Mouse (Mus musculus) MEL (cell line): ENCODE measurements around the gene Pkhd1. TPM values are rescaled to one million over a fixed set of nuclear protein-coding genes. Genes with fewer than 3 reads are reported as not detected.

Experiments used
- DNase-seq: peaks from one replicate; pipeline ENCODE4 v3.0.0; 2011; ENCODE audit warnings: low read depth, low spot score
- H3K27ac ChIP-seq: 2 replicates; pipeline ENCODE4 v1.5.1; 2012; ENCODE audit warnings: low read depth, mild to moderate bottlenecking, control low read depth, low read length, moderate library complexity; ENCODE audit not compliant: control insufficient read depth
- H3K27me3 ChIP-seq, 2 experiments: fragments of 150-350 bp in 1 of 2; sonication (generic) in 1 of 2; 2 replicates each; pipeline ENCODE4 v1.6.1; 2012; ENCODE audit warnings: low read length in 2 of 2, mild to moderate bottlenecking in 2 of 2, improper control_type of control experiment in 1 of 2, moderate library complexity in 1 of 2; ENCODE audit not compliant: insufficient read depth in 2 of 2, control insufficient read depth in 1 of 2
- H3K36me3 ChIP-seq, 2 experiments: 2 replicates each; pipeline ENCODE4 v1.6.1; 2012 to 2014; ENCODE audit warnings: low read length in 2 of 2, improper control_type of control experiment in 1 of 2, inconsistent platforms in 1 of 2, mild to moderate bottlenecking in 1 of 2; ENCODE audit not compliant: insufficient read depth in 2 of 2, control insufficient read depth in 1 of 2
- H3K4me1 ChIP-seq, 2 experiments: fragments of 150-350 bp in 1 of 2; sonication (generic) in 1 of 2; 2 replicates each; pipeline ENCODE4 v1.6.1; 2012; ENCODE audit warnings: low read length in 2 of 2, improper control_type of control experiment in 1 of 2, mild to moderate bottlenecking in 1 of 2; ENCODE audit not compliant: insufficient read depth in 2 of 2, control insufficient read depth in 1 of 2
- H3K4me3 ChIP-seq, 2 experiments: fragments of 150-350 bp in 1 of 2; sonication (generic) in 1 of 2; 2 replicates each; pipeline ENCODE4 v1.5.1; 2012; ENCODE audit warnings: low read depth in 2 of 2, low read length in 2 of 2, mild to moderate bottlenecking in 2 of 2, moderate library complexity in 2 of 2, control low read depth in 1 of 2, improper control_type of control experiment in 1 of 2; ENCODE audit not compliant: control insufficient read depth in 1 of 2, insufficient read depth in 1 of 2
- H3K79me2 ChIP-seq: 2 replicates; pipeline ENCODE4 v1.6.1; 2012; ENCODE audit warnings: mild to moderate bottlenecking, low read length, moderate library complexity; ENCODE audit not compliant: control insufficient read depth, poor library complexity, insufficient read depth
- H3K9ac ChIP-seq: 2 replicates; pipeline ENCODE4 v1.6.1; 2012; ENCODE audit warnings: low read depth, mild to moderate bottlenecking, control low read depth, low read length, moderate library complexity; ENCODE audit not compliant: control insufficient read depth, poor library complexity, severe bottlenecking
- H3K9me3 ChIP-seq: fragments of 150-350 bp; sonication (generic); replicated peaks from 2 replicates; pipeline ENCODE4 v1.6.1; 2012; ENCODE audit warnings: mild to moderate bottlenecking, low read length, improper control_type of control experiment, moderate library complexity; ENCODE audit not compliant: insufficient read depth
- BHLHE40 ChIP-seq: IDR thresholded peaks from 2 replicates; pipeline ENCODE4 v1.6.1; 2012; ENCODE audit warnings: low read depth, mild to moderate bottlenecking, inconsistent platforms, low read length, improper control_type of control experiment, borderline replicate concordance
- CHD1 ChIP-seq: IDR thresholded peaks from 2 replicates; pipeline ENCODE4 v1.6.1; 2012; ENCODE audit warnings: low read depth, mild to moderate bottlenecking, inconsistent platforms, low read length, improper control_type of control experiment
- CHD2 ChIP-seq: IDR thresholded peaks from 2 replicates; pipeline ENCODE4 v1.6.1; 2011; ENCODE audit warnings: low read length, improper control_type of control experiment
- E2F4 ChIP-seq: IDR thresholded peaks from 2 replicates; pipeline ENCODE4 v1.6.1; 2011; ENCODE audit warnings: low read depth, low read length, improper control_type of control experiment, borderline replicate concordance
- ELF1 ChIP-seq: IDR thresholded peaks from 2 replicates; pipeline ENCODE4 v1.6.1; 2014; ENCODE audit warnings: low read depth, mild to moderate bottlenecking, inconsistent platforms, low read length, improper control_type of control experiment, moderate library complexity
- EP300 ChIP-seq, 2 experiments: IDR thresholded peaks; 2 replicates each; pipeline ENCODE4 v1.6.1; 2011; ENCODE audit warnings: improper control_type of control experiment in 2 of 2, low read length in 2 of 2, low read depth in 1 of 2, mild to moderate bottlenecking in 1 of 2
- ETS1 ChIP-seq: IDR thresholded peaks from 2 replicates; pipeline ENCODE4 v1.6.1; 2012; ENCODE audit warnings: low read depth, mild to moderate bottlenecking, inconsistent platforms, low read length, improper control_type of control experiment, moderate library complexity
- GABPA ChIP-seq: IDR thresholded peaks from 2 replicates; pipeline ENCODE4 v1.6.1; 2012; ENCODE audit warnings: low read depth, mild to moderate bottlenecking, inconsistent platforms, low read length, improper control_type of control experiment, moderate library complexity
- GATA1 ChIP-seq: IDR thresholded peaks from 2 replicates; pipeline ENCODE4 v1.6.1; 2011; ENCODE audit warnings: low read depth, low read length, improper control_type of control experiment
- KAT2A ChIP-seq: conservative IDR thresholded peaks from 2 replicates; pipeline ENCODE4 v1.6.1; 2012; ENCODE audit warnings: low read depth, low read length, improper control_type of control experiment, inconsistent platforms
- MAX ChIP-seq: IDR thresholded peaks from 2 replicates; pipeline ENCODE4 v1.6.1; 2011; ENCODE audit warnings: low read length, improper control_type of control experiment
- MAZ ChIP-seq: IDR thresholded peaks from 2 replicates; pipeline ENCODE4 v1.6.1; 2012; ENCODE audit warnings: low read depth, mild to moderate bottlenecking, inconsistent platforms, low read length, improper control_type of control experiment
- MXI1 ChIP-seq: IDR thresholded peaks from 2 replicates; pipeline ENCODE4 v1.6.1; 2011; ENCODE audit warnings: mild to moderate bottlenecking, low read depth, low read length, improper control_type of control experiment
- MYB ChIP-seq: IDR thresholded peaks from 2 replicates; pipeline ENCODE4 v1.6.1; 2011; ENCODE audit warnings: mild to moderate bottlenecking, low read depth, low read length, improper control_type of control experiment
- MYC ChIP-seq: IDR thresholded peaks from 2 replicates; pipeline ENCODE4 v1.6.1; 2011; ENCODE audit warnings: low read depth, mild to moderate bottlenecking, low read length, improper control_type of control experiment, moderate library complexity
- POLR2AphosphoS2 ChIP-seq: IDR thresholded peaks from 2 replicates; pipeline ENCODE4 v1.6.1; 2011; ENCODE audit warnings: low read length, improper control_type of control experiment
- RCOR1 ChIP-seq: IDR thresholded peaks from 2 replicates; pipeline ENCODE4 v1.6.1; 2012; ENCODE audit warnings: low read depth, mild to moderate bottlenecking, inconsistent platforms, low read length, improper control_type of control experiment
- TAL1 ChIP-seq: IDR thresholded peaks from 2 replicates; pipeline ENCODE4 v1.6.1; 2012; ENCODE audit warnings: mild to moderate bottlenecking, inconsistent platforms, low read length, moderate library complexity, mixed read lengths
- TBP ChIP-seq: IDR thresholded peaks from 2 replicates; pipeline ENCODE4 v1.8.0; 2011; ENCODE audit warnings: low read depth, low read length, improper control_type of control experiment
- TCF12 ChIP-seq: IDR thresholded peaks from 2 replicates; pipeline ENCODE4 v1.6.1; 2014; ENCODE audit warnings: low read depth, mild to moderate bottlenecking, inconsistent platforms, low read length, improper control_type of control experiment, moderate library complexity
- USF2 ChIP-seq, 2 experiments: IDR thresholded peaks; 2 replicates each; pipeline ENCODE4 v1.6.1; 2011 to 2012; ENCODE audit warnings: improper control_type of control experiment in 2 of 2, low read length in 2 of 2, borderline replicate concordance in 1 of 2, inconsistent platforms in 1 of 2, low read depth in 1 of 2, mild to moderate bottlenecking in 1 of 2; ENCODE audit not compliant: insufficient read depth in 1 of 2
- ZC3H11A ChIP-seq: IDR thresholded peaks from 2 replicates; pipeline ENCODE4 v1.6.1; 2012; ENCODE audit warnings: low read depth, mild to moderate bottlenecking, inconsistent platforms, low read length, improper control_type of control experiment
- polyA plus RNA-seq, 2 experiments: library from polyadenylated mRNA; stranded (reverse) in 1 of 2; unstranded in 1 of 2; fragments of >175 nt in 1 of 2; fragments of >200 nt in 1 of 2; gene quantifications; 2 replicates each; pipeline versions ENCODE4 v1.2.1 to v1.2.4; 2012; ENCODE audit warnings: low replicate concordance in 2 of 2, low read depth in 1 of 2; ENCODE audit not compliant: insufficient read length in 2 of 2, insufficient read depth in 1 of 2, missing spikeins in 1 of 2
- total RNA-seq: library from RNA; depleted of rRNA; stranded (reverse); fragments of 300-350 nt; gene quantifications from 2 replicates; pipeline ENCODE4 v1.2.3, GENCODE M21; 2012

Pkhd1 gene
- total and polyA plus RNA-seq, 3 experiments = not detected

- no peaks in the 10 kb centered on the region for H3K27me3 ChIP-seq
- no peaks in the 10 kb centered on the region for H3K79me2 ChIP-seq
- H3K9ac ChIP-seq = no peak overlapping the region
- DNase-seq = no peak
- no peak for TF ChIP-seq POLR2AphosphoS2
- TF ChIP-seq MAZ = no peak
- no peak for TF ChIP-seq TCF12
- TF ChIP-seq MAX = no peak
- no peak for TF ChIP-seq CHD1
- no peak for TF ChIP-seq ZC3H11A
- TF ChIP-seq RCOR1 = no peak
- TF ChIP-seq CHD2 = no peak
- TF ChIP-seq KAT2A = no peak
- no peak for TF ChIP-seq MXI1
- no peak for TF ChIP-seq USF2 (IDR thresholded peaks at IDR 0.05; ENCODE audit: borderline replicate concordance in 1 of 2, insufficient read depth in 1 of 2, low read depth in 1 of 2, low read length in 2 of 2)
- TF ChIP-seq ETS1 = no peak
- no peak for TF ChIP-seq E2F4
- no peak for TF ChIP-seq TBP
- no peak for TF ChIP-seq ELF1
- TF ChIP-seq EP300 (IDR thresholded peaks at IDR 0.05; ENCODE audit: low read depth in 1 of 2, low read length in 2 of 2) = no peak
- no peak for TF ChIP-seq TAL1
- TF ChIP-seq GATA1 = no peak
- no peak for TF ChIP-seq GABPA
- H3K4me1 ChIP-seq = no peaks in the 10 kb centered on the region
- H3K27ac ChIP-seq = no peak overlapping the region
- H3K36me3 ChIP-seq = no peaks in the 10 kb centered on the region
- no peak overlapping the region for H3K4me3 ChIP-seq
- H3K9me3 ChIP-seq = no peaks in the 10 kb centered on the region
Measured at GRCm38 (mm10) chr1:20069733-20070132, 548.1 kb downstream of the Pkhd1 start.

GRCm38 (mm10) chr1:20058245-20058644 lies 559.6 kb downstream of the Pkhd1 start:
- H3K9me3 ChIP-seq = no peaks in the 10 kb centered on the region
- no peak for DNase-seq
- no peak overlapping the region for H3K4me3 ChIP-seq
- no peaks in the 10 kb centered on the region for H3K36me3 ChIP-seq
- no peak overlapping the region for H3K27ac ChIP-seq
- H3K9ac ChIP-seq = no peak overlapping the region
- no peaks in the 10 kb centered on the region for H3K79me2 ChIP-seq
- no peaks in the 10 kb centered on the region for H3K27me3 ChIP-seq
- no peaks in the 10 kb centered on the region for H3K4me1 ChIP-seq
- TF ChIP-seq BHLHE40 = no peak
- no peak for TF ChIP-seq MYB
- no peak for TF ChIP-seq GABPA
- TF ChIP-seq MYC = no peak
- TF ChIP-seq GATA1 = no peak
